Mouse (Mus musculus) MEL (cell line): ENCODE data around the gene Myo3b. TPM values are rescaled to one million over a fixed set of nuclear protein-coding genes. Genes with fewer than 3 reads are reported as not detected.

ENCODE experiments used
- DNase-seq: peaks from one replicate; pipeline ENCODE4 v3.0.0; 2011; ENCODE audit warnings: low read depth, low spot score
- H3K27ac ChIP-seq: 2 replicates; pipeline ENCODE4 v1.5.1; 2012; ENCODE audit warnings: low read depth, mild to moderate bottlenecking, control low read depth, low read length, moderate library complexity; ENCODE audit not compliant: control insufficient read depth
- H3K27me3 ChIP-seq, 2 experiments: fragments of 150-350 bp in 1 of 2; sonication (generic) in 1 of 2; 2 replicates each; pipeline ENCODE4 v1.6.1; 2012; ENCODE audit warnings: low read length in 2 of 2, mild to moderate bottlenecking in 2 of 2, improper control_type of control experiment in 1 of 2, moderate library complexity in 1 of 2; ENCODE audit not compliant: insufficient read depth in 2 of 2, control insufficient read depth in 1 of 2
- H3K36me3 ChIP-seq, 2 experiments: 2 replicates each; pipeline ENCODE4 v1.6.1; 2012 to 2014; ENCODE audit warnings: low read length in 2 of 2, improper control_type of control experiment in 1 of 2, inconsistent platforms in 1 of 2, mild to moderate bottlenecking in 1 of 2; ENCODE audit not compliant: insufficient read depth in 2 of 2, control insufficient read depth in 1 of 2
- H3K4me1 ChIP-seq, 2 experiments: fragments of 150-350 bp in 1 of 2; sonication (generic) in 1 of 2; 2 replicates each; pipeline ENCODE4 v1.6.1; 2012; ENCODE audit warnings: low read length in 2 of 2, improper control_type of control experiment in 1 of 2, mild to moderate bottlenecking in 1 of 2; ENCODE audit not compliant: insufficient read depth in 2 of 2, control insufficient read depth in 1 of 2
- H3K4me3 ChIP-seq, 2 experiments: fragments of 150-350 bp in 1 of 2; sonication (generic) in 1 of 2; 2 replicates each; pipeline ENCODE4 v1.5.1; 2012; ENCODE audit warnings: low read depth in 2 of 2, low read length in 2 of 2, mild to moderate bottlenecking in 2 of 2, moderate library complexity in 2 of 2, control low read depth in 1 of 2, improper control_type of control experiment in 1 of 2; ENCODE audit not compliant: control insufficient read depth in 1 of 2, insufficient read depth in 1 of 2
- H3K79me2 ChIP-seq: 2 replicates; pipeline ENCODE4 v1.6.1; 2012; ENCODE audit warnings: mild to moderate bottlenecking, low read length, moderate library complexity; ENCODE audit not compliant: control insufficient read depth, poor library complexity, insufficient read depth
- H3K9ac ChIP-seq: 2 replicates; pipeline ENCODE4 v1.6.1; 2012; ENCODE audit warnings: low read depth, mild to moderate bottlenecking, control low read depth, low read length, moderate library complexity; ENCODE audit not compliant: control insufficient read depth, poor library complexity, severe bottlenecking
- H3K9me3 ChIP-seq: fragments of 150-350 bp; sonication (generic); replicated peaks from 2 replicates; pipeline ENCODE4 v1.6.1; 2012; ENCODE audit warnings: mild to moderate bottlenecking, low read length, improper control_type of control experiment, moderate library complexity; ENCODE audit not compliant: insufficient read depth
- BHLHE40 ChIP-seq: IDR thresholded peaks from 2 replicates; pipeline ENCODE4 v1.6.1; 2012; ENCODE audit warnings: low read depth, mild to moderate bottlenecking, inconsistent platforms, low read length, improper control_type of control experiment, borderline replicate concordance
- CHD1 ChIP-seq: IDR thresholded peaks from 2 replicates; pipeline ENCODE4 v1.6.1; 2012; ENCODE audit warnings: low read depth, mild to moderate bottlenecking, inconsistent platforms, low read length, improper control_type of control experiment
- CHD2 ChIP-seq: IDR thresholded peaks from 2 replicates; pipeline ENCODE4 v1.6.1; 2011; ENCODE audit warnings: low read length, improper control_type of control experiment
- CTCF ChIP-seq, 3 experiments: IDR thresholded peaks in 2 of 3; conservative IDR thresholded peaks in 1 of 3; 2 replicates each; pipeline ENCODE4 v1.5.1; 2011 to 2012; ENCODE audit warnings: low read length in 3 of 3, low read depth in 2 of 3, mild to moderate bottlenecking in 2 of 3, improper control_type of control experiment in 1 of 3, inconsistent platforms in 1 of 3, mixed read lengths in 1 of 3, moderate library complexity in 1 of 3; ENCODE audit not compliant: control insufficient read depth in 1 of 3, insufficient read depth in 1 of 3, poor library complexity in 1 of 3, severe bottlenecking in 1 of 3
- E2F4 ChIP-seq: IDR thresholded peaks from 2 replicates; pipeline ENCODE4 v1.6.1; 2011; ENCODE audit warnings: low read depth, low read length, improper control_type of control experiment, borderline replicate concordance
- EP300 ChIP-seq, 2 experiments: IDR thresholded peaks; 2 replicates each; pipeline ENCODE4 v1.6.1; 2011; ENCODE audit warnings: improper control_type of control experiment in 2 of 2, low read length in 2 of 2, low read depth in 1 of 2, mild to moderate bottlenecking in 1 of 2
- HCFC1 ChIP-seq: IDR thresholded peaks from 2 replicates; pipeline ENCODE4 v1.6.1; 2012; ENCODE audit warnings: low read depth, mild to moderate bottlenecking, inconsistent platforms, low read length, improper control_type of control experiment, moderate library complexity
- JUND ChIP-seq: IDR thresholded peaks from 2 replicates; pipeline ENCODE4 v1.6.1; 2011; ENCODE audit warnings: low read depth, mild to moderate bottlenecking, improper control_type of control experiment, low read length
- KAT2A ChIP-seq: conservative IDR thresholded peaks from 2 replicates; pipeline ENCODE4 v1.6.1; 2012; ENCODE audit warnings: low read depth, low read length, improper control_type of control experiment, inconsistent platforms
- MAFK ChIP-seq: IDR thresholded peaks from 2 replicates; pipeline ENCODE4 v1.6.1; 2011; ENCODE audit warnings: low read depth, mild to moderate bottlenecking, low read length, improper control_type of control experiment, borderline replicate concordance
- MEF2A ChIP-seq: IDR thresholded peaks from 2 replicates; pipeline ENCODE4 v1.6.1; 2014; ENCODE audit warnings: low read depth, mild to moderate bottlenecking, inconsistent platforms, low read length, improper control_type of control experiment; ENCODE audit not compliant: poor library complexity, insufficient replicate concordance, severe bottlenecking; ENCODE audit errors: extremely low read depth
- MXI1 ChIP-seq: IDR thresholded peaks from 2 replicates; pipeline ENCODE4 v1.6.1; 2011; ENCODE audit warnings: mild to moderate bottlenecking, low read depth, low read length, improper control_type of control experiment
- MYB ChIP-seq: IDR thresholded peaks from 2 replicates; pipeline ENCODE4 v1.6.1; 2011; ENCODE audit warnings: mild to moderate bottlenecking, low read depth, low read length, improper control_type of control experiment
- MYC ChIP-seq: IDR thresholded peaks from 2 replicates; pipeline ENCODE4 v1.6.1; 2011; ENCODE audit warnings: low read depth, mild to moderate bottlenecking, low read length, improper control_type of control experiment, moderate library complexity
- POLR2A ChIP-seq, 2 experiments: IDR thresholded peaks; 2 replicates each; pipeline ENCODE4 v1.6.1; 2011 to 2012; ENCODE audit warnings: low read length in 2 of 2, mild to moderate bottlenecking in 2 of 2, control low read depth in 1 of 2, improper control_type of control experiment in 1 of 2, low read depth in 1 of 2, moderate library complexity in 1 of 2; ENCODE audit not compliant: control insufficient read depth in 1 of 2, insufficient read depth in 1 of 2, poor library complexity in 1 of 2
- POLR2AphosphoS5 ChIP-seq: IDR thresholded peaks from 2 replicates; pipeline ENCODE4 v1.6.1; 2012; ENCODE audit warnings: low read depth, borderline replicate concordance, mild to moderate bottlenecking, inconsistent platforms, low read length, moderate library complexity, mixed read lengths
- RAD21 ChIP-seq: IDR thresholded peaks from 2 replicates; pipeline ENCODE4 v1.6.1; 2011; ENCODE audit warnings: mild to moderate bottlenecking, low read depth, low read length, improper control_type of control experiment
- RCOR1 ChIP-seq: IDR thresholded peaks from 2 replicates; pipeline ENCODE4 v1.6.1; 2012; ENCODE audit warnings: low read depth, mild to moderate bottlenecking, inconsistent platforms, low read length, improper control_type of control experiment
- SIN3A ChIP-seq: IDR thresholded peaks from 2 replicates; pipeline ENCODE4 v1.6.1; 2012; ENCODE audit warnings: low read length, improper control_type of control experiment, inconsistent platforms
- TAL1 ChIP-seq: IDR thresholded peaks from 2 replicates; pipeline ENCODE4 v1.6.1; 2012; ENCODE audit warnings: mild to moderate bottlenecking, inconsistent platforms, low read length, moderate library complexity, mixed read lengths
- TBP ChIP-seq: IDR thresholded peaks from 2 replicates; pipeline ENCODE4 v1.8.0; 2011; ENCODE audit warnings: low read depth, low read length, improper control_type of control experiment
- UBTF ChIP-seq: IDR thresholded peaks from 2 replicates; pipeline ENCODE4 v1.6.1; 2012; ENCODE audit warnings: low read depth, mild to moderate bottlenecking, inconsistent platforms, low read length, improper control_type of control experiment, moderate library complexity, borderline replicate concordance; ENCODE audit not compliant: insufficient read depth
- USF2 ChIP-seq, 2 experiments: IDR thresholded peaks; 2 replicates each; pipeline ENCODE4 v1.6.1; 2011 to 2012; ENCODE audit warnings: improper control_type of control experiment in 2 of 2, low read length in 2 of 2, borderline replicate concordance in 1 of 2, inconsistent platforms in 1 of 2, low read depth in 1 of 2, mild to moderate bottlenecking in 1 of 2; ENCODE audit not compliant: insufficient read depth in 1 of 2
- ZC3H11A ChIP-seq: IDR thresholded peaks from 2 replicates; pipeline ENCODE4 v1.6.1; 2012; ENCODE audit warnings: low read depth, mild to moderate bottlenecking, inconsistent platforms, low read length, improper control_type of control experiment
- ZKSCAN1 ChIP-seq: IDR thresholded peaks from 2 replicates; pipeline ENCODE4 v1.6.1; 2012; ENCODE audit warnings: low read depth, mild to moderate bottlenecking, inconsistent platforms, low read length, improper control_type of control experiment, moderate library complexity
- polyA plus RNA-seq, 2 experiments: library from polyadenylated mRNA; stranded (reverse) in 1 of 2; unstranded in 1 of 2; fragments of >175 nt in 1 of 2; fragments of >200 nt in 1 of 2; gene quantifications; 2 replicates each; pipeline versions ENCODE4 v1.2.1 to v1.2.4; 2012; ENCODE audit warnings: low replicate concordance in 2 of 2, low read depth in 1 of 2; ENCODE audit not compliant: insufficient read length in 2 of 2, insufficient read depth in 1 of 2, missing spikeins in 1 of 2
- total RNA-seq: library from RNA; depleted of rRNA; stranded (reverse); fragments of 300-350 nt; gene quantifications from 2 replicates; pipeline ENCODE4 v1.2.3, GENCODE M21; 2012

Myo3b gene
- total and polyA plus RNA-seq, 3 experiments = not detected

DNA sequence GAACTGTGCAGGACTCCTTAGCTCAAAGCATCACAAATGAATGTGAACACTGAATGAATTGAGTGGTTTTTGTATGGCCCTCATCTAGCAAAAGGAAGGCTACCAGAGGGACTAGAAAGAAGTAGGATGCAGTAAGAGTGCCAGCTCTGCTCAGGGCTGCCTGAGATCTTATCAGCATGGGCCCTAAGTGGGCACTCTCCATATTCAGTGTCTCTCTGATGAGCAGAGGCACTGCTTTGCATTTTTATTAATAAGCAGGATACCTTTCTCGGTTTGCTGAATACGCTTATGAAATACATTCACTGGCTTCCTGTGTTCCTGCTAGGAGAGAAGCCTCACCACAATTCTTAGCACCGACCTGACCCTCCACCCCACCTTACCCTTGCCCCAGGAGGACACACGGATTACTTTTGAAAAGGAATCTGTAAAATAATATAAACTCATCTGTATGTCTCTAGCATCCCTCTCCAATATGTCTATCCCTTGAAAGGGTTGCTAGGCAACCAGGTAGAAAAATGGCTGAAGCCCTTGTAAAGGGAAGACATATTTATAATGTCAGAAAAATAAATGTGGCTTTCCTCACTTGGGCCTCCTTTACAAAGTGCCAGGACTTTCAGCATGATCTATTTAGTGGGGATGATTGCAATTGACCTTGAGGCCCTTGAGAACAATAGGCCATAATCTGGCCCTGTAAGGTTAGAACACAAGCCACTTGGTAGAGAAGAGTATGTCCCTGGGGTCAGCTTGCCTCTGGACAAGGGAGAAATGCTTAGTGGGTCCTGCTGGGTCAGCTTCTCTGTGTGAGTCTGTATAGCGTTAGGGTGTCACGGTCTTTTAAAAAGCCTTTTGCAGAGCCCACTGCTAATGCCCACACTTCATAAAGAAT lies 138.1 kb downstream of the Myo3b start:
- Histone ChIP-seq H3K79me2 (no peaks in the 10 kb centered on the region), H3K4me1 (no peaks in the 10 kb centered on the region), H3K27ac (no peak overlapping the region), H3K9ac (no peak overlapping the region), H3K36me3 (no peaks in the 10 kb centered on the region), H3K27me3 (no peaks in the 10 kb centered on the region; a peak in 1 of 4 replicates), H3K9me3 (no peaks in the 10 kb centered on the region), H3K4me3 (no peak overlapping the region)
- DNase-seq = no peak
- TF ChIP-seq KAT2A (no peak), ZKSCAN1 (no peak), CTCF (IDR thresholded peaks at IDR 0.05 in 2 of 3, conservative IDR thresholded peaks at IDR 0.05 in 1 of 3; ENCODE audit: control insufficient read depth in 1 of 3, insufficient read depth in 1 of 3, low read depth in 2 of 3, low read length in 3 of 3, poor library complexity in 1 of 3, severe bottlenecking in 1 of 3) (no peak), RAD21 (no peak), HCFC1 (no peak), MAFK (no peak), RCOR1 (no peak), POLR2AphosphoS5 (no peak), ZC3H11A (no peak), BHLHE40 (no peak), MXI1 (no peak), MYB (no peak), E2F4 (no peak), SIN3A (no peak), CHD2 (no peak), UBTF (no peak), CHD1 (no peak), TAL1 (no peak)

DNA sequence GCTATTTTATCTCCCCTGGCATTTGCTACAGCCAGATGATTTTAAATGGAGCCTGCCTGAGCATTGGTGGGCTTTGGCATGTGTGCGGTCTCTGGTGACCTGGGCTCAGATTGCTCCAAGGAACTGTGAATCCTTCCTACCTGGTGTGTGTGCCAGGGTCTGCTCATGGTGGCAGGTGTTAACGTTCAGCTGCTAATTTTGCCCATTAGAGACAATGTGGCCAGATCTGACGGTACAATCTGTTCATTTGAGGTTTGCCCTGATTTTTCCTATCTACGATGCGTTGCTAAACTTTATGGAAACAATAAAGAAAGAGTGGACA lies 138.7 kb downstream of the Myo3b start:
- no peak for DNase-seq

More for the DNA sequence above, 138.7 kb downstream of the Myo3b start:
- no peaks in the 10 kb centered on the region; a peak in 1 of 4 replicates for H3K27me3 ChIP-seq
- TF ChIP-seq MYC (no peak), POLR2A (IDR thresholded peaks at IDR 0.05; ENCODE audit: control insufficient read depth in 1 of 2, insufficient read depth in 1 of 2, low read depth in 1 of 2, low read length in 2 of 2, poor library complexity in 1 of 2) (no peak), TAL1 (no peak), MAFK (no peak), HCFC1 (no peak), EP300 (IDR thresholded peaks at IDR 0.05; ENCODE audit: low read depth in 1 of 2, low read length in 2 of 2) (no peak), KAT2A (no peak), MEF2A (no peak), JUND (no peak), TBP (no peak), CHD1 (no peak), USF2 (IDR thresholded peaks at IDR 0.05; ENCODE audit: borderline replicate concordance in 1 of 2, insufficient read depth in 1 of 2, low read depth in 1 of 2, low read length in 2 of 2) (no peak), MYB (no peak), SIN3A (no peak), RAD21 (no peak)
- H3K9me3 ChIP-seq = no peaks in the 10 kb centered on the region
- no peaks in the 10 kb centered on the region for H3K4me1 ChIP-seq
- H3K79me2 ChIP-seq = no peaks in the 10 kb centered on the region
- H3K27ac ChIP-seq = no peak overlapping the region
- no peak overlapping the region for H3K4me3 ChIP-seq
- no peaks in the 10 kb centered on the region for H3K36me3 ChIP-seq
- no peak overlapping the region for H3K9ac ChIP-seq
